Mouse (Mus musculus) kidney, postnatal 0 days (tissue): Measurements from ENCODE around the gene Esr2. TPM values are rescaled to one million over a fixed set of nuclear protein-coding genes. Genes with fewer than 3 reads are reported as not detected.

ENCODE experiments used
- ATAC-seq: fragments of 200-750 bp; cut with Nextera tagmentation; replicated peaks from 2 replicates; pipeline ENCODE4 v1.8.0; 2017; ENCODE audit warnings: low read depth, moderate number of reproducible peaks, moderate TSS enrichment, moderate library complexity; ENCODE audit not compliant: low FRiP score
- DNase-seq: peaks from one replicate; pipeline ENCODE4 v3.0.0-alpha.2; 2016; ENCODE audit warnings: low spot score
- H3K27ac ChIP-seq: fragments of 300-500 bp; sonication (generic); 2 replicates; pipeline ENCODE4 v1.5.1; 2014; ENCODE audit warnings: mild to moderate bottlenecking
- H3K27me3 ChIP-seq: fragments of 300-500 bp; sonication (generic); 2 replicates; pipeline ENCODE4 v1.6.1; 2014; ENCODE audit warnings: low read length, mixed read lengths; ENCODE audit not compliant: insufficient read depth
- H3K36me3 ChIP-seq: fragments of 300-500 bp; sonication (generic); 2 replicates; pipeline ENCODE4 v1.6.1; 2014; ENCODE audit warnings: low read length, mixed read lengths; ENCODE audit not compliant: insufficient read depth
- H3K4me1 ChIP-seq: fragments of 300-500 bp; sonication (generic); replicated peaks from 2 replicates; pipeline ENCODE4 v1.6.1; 2014; ENCODE audit warnings: antibody characterized with exemption, low read length, mixed read lengths; ENCODE audit not compliant: insufficient read depth
- H3K4me2 ChIP-seq: fragments of 300-500 bp; sonication (generic); 2 replicates; pipeline ENCODE4 v1.6.1; 2014; ENCODE audit warnings: mild to moderate bottlenecking, low read length, moderate library complexity, mixed read lengths
- H3K4me3 ChIP-seq: fragments of 300-500 bp; sonication (generic); replicated peaks from 2 replicates; pipeline ENCODE4 v1.5.1; 2014; ENCODE audit warnings: low read depth, low read length
- H3K9ac ChIP-seq: fragments of 300-500 bp; sonication (generic); 2 replicates; pipeline ENCODE4 v1.6.1; 2014; ENCODE audit warnings: low read depth, low read length
- H3K9me3 ChIP-seq: fragments of 300-500 bp; sonication (generic); replicated peaks from 2 replicates; pipeline ENCODE4 v1.6.1; 2016; ENCODE audit warnings: low read length, inconsistent platforms, mixed read lengths
- CTCF ChIP-seq: IDR thresholded peaks from 2 replicates; pipeline ENCODE4 v1.5.1; 2016; ENCODE audit warnings: antibody characterized with exemption, low read depth, mild to moderate bottlenecking, moderate library complexity
- WGBS: fragments of 180-500 bp; shearing (Covaris S2); extraction: QIAGEN DNeasy Blood & Tissue Kit; methylation state at CpG from one replicate; pipeline ENCODE4 v1.1.7; 2014; 5-methylcytosine and 5-hydroxymethylcytosine counted together
- polyA plus RNA-seq: library from polyadenylated mRNA; unstranded; fragments of >200 nt; fragmentation: Nextera tagmentation; extraction: Ambion mirVana; gene quantifications from 2 replicates; pipeline ENCODE4 v1.2.1, GENCODE M21; 2015

The Esr2 gene
- polyA plus RNA-seq, 1 experiment from 2014 or later: 0.75 TPM

- Histone ChIP-seq H3K4me3 (no peak overlapping the region), H3K36me3 (no peaks in the 10 kb centered on the region), H3K9me3 (no peaks in the 10 kb centered on the region), H3K9ac (no peak overlapping the region), H3K4me2 (no peak overlapping the region), H3K27ac (no peak overlapping the region), H3K4me1 (no peaks in the 10 kb centered on the region), H3K27me3 (no peaks in the 10 kb centered on the region)
- DNase-seq: no peak
- ATAC-seq: no peak
- no peak for TF ChIP-seq CTCF
- 88% methylated on average over 6 of the region's 6 CpGs for WGBS
Observed at GRCm38 (mm10) chr12:76130891-76131290, 46.2 kb downstream of the Esr2 start.

GRCm38 (mm10) chr12:76130281-76130680 is 46.8 kb downstream of the Esr2 start:
- Histone ChIP-seq H3K4me3 (no peak overlapping the region), H3K27ac (no peak overlapping the region), H3K9me3 (no peaks in the 10 kb centered on the region), H3K36me3 (no peaks in the 10 kb centered on the region), H3K9ac (no peak overlapping the region), H3K27me3 (no peaks in the 10 kb centered on the region), H3K4me1 (no peaks in the 10 kb centered on the region), H3K4me2 (no peak overlapping the region)
- 34% methylated on average over 4 of the region's 4 CpGs for WGBS
- no peak for ATAC-seq
- DNase-seq: peak; percentile 38
- TF ChIP-seq CTCF: peak; percentile 58

GRCm38 (mm10) chr12:76128831-76129230 is 48.2 kb downstream of the Esr2 start:
- no peaks in the 10 kb centered on the region for H3K4me1 ChIP-seq
- no peak for TF ChIP-seq CTCF
- WGBS: 73% methylated on average over 10 of the region's 10 CpGs
- DNase-seq (peak; percentile 24), ATAC-seq (no peak)
- no peak overlapping the region for H3K4me3 ChIP-seq
- no peak overlapping the region for H3K4me2 ChIP-seq
- H3K27ac ChIP-seq: no peak overlapping the region
- no peak overlapping the region for H3K9ac ChIP-seq
- H3K36me3 ChIP-seq: no peaks in the 10 kb centered on the region
- H3K9me3 ChIP-seq: no peaks in the 10 kb centered on the region
- no peaks in the 10 kb centered on the region for H3K27me3 ChIP-seq

GRCm38 (mm10) chr12:76128306-76128705 is 48.8 kb downstream of the Esr2 start:
- Histone ChIP-seq H3K9me3 (no peaks in the 10 kb centered on the region), H3K4me3 (no peak overlapping the region), H3K9ac (no peak overlapping the region), H3K4me1 (no peaks in the 10 kb centered on the region), H3K27me3 (no peaks in the 10 kb centered on the region), H3K27ac (no peak overlapping the region), H3K36me3 (no peaks in the 10 kb centered on the region), H3K4me2 (no peak overlapping the region)
- WGBS: 37% methylated on average over 3 of the region's 3 CpGs
- ATAC-seq (no peak), DNase-seq (peak; percentile 9)
- no peak for TF ChIP-seq CTCF

- ATAC-seq: no peak
- 85% methylated on average over 6 of the region's 6 CpGs for WGBS
Observed at GRCm38 (mm10) chr12:76123223-76123622, 53.8 kb downstream of the Esr2 start.

GRCm38 (mm10) chr12:76117632-76118153 is 59.4 kb downstream of the Esr2 start:
- no peak overlapping the region for H3K4me2 ChIP-seq
- no peaks in the 10 kb centered on the region for H3K4me1 ChIP-seq
- no peak overlapping the region for H3K9ac ChIP-seq
- no peak overlapping the region for H3K4me3 ChIP-seq
- no peaks in the 10 kb centered on the region for H3K36me3 ChIP-seq
- 74% methylated on average over 4 of the region's 4 CpGs for WGBS
- H3K27ac ChIP-seq: no peak overlapping the region
- DNase-seq: peak; percentile 19
- no peaks in the 10 kb centered on the region for H3K9me3 ChIP-seq
- no peak for TF ChIP-seq CTCF
- H3K27me3 ChIP-seq: no peaks in the 10 kb centered on the region
- ATAC-seq: no peak

More at GRCm38 (mm10) chr12:76123223-76123622, 53.8 kb downstream of the Esr2 start:
- DNase-seq: no peak
- no peaks in the 10 kb centered on the region for H3K36me3 ChIP-seq
- no peak overlapping the region for H3K27ac ChIP-seq
- no peaks in the 10 kb centered on the region for H3K4me1 ChIP-seq
- H3K27me3 ChIP-seq: no peaks in the 10 kb centered on the region
- no peak for TF ChIP-seq CTCF
- H3K9me3 ChIP-seq: no peaks in the 10 kb centered on the region
- H3K9ac ChIP-seq: no peak overlapping the region
- no peak overlapping the region for H3K4me3 ChIP-seq
- no peak overlapping the region for H3K4me2 ChIP-seq

GRCm38 (mm10) chr12:76116577-76116976 is 60.5 kb downstream of the Esr2 start:
- ATAC-seq (no peak), DNase-seq (no peak)
- no peak overlapping the region for H3K4me2 ChIP-seq
- no peak overlapping the region for H3K27ac ChIP-seq
- WGBS: 51% methylated on average over 4 of the region's 4 CpGs
- H3K9me3 ChIP-seq: no peaks in the 10 kb centered on the region
- H3K27me3 ChIP-seq: no peaks in the 10 kb centered on the region
- H3K4me1 ChIP-seq: no peaks in the 10 kb centered on the region
- H3K36me3 ChIP-seq: no peaks in the 10 kb centered on the region
- no peak overlapping the region for H3K4me3 ChIP-seq
- H3K9ac ChIP-seq: no peak overlapping the region
- no peak for TF ChIP-seq CTCF
